Comparison of ENCODE assay signal across 9 mouse cellular contexts in genomic region chr10:127081996-127082620, GRCm38 (mm10). TPM values are rescaled to one million over a fixed set of nuclear protein-coding genes. Genes with fewer than 3 reads are reported as not detected.
DNase-seq lines count a peak whose midpoint lies in the region; ATAC-seq lines count a peak whose summit lies in the region.
"Had no signal": no experiment of that assay in that cellular context is flagged by ENCODE, and none has a peak within 500 bp of the region (broad histone marks: within the 10 kb centered on the region; RNA-seq: fewer than 3 reads in every experiment).

No protein-coding gene starts in this region.

- ATAC-seq in lung, embryonic 15.5 days (ENCODE audit: borderline replicate concordance, extremely low read depth, low FRiP score, low TSS enrichment): no peak
- ATAC-seq in liver, embryonic 15.5 days (ENCODE audit: insufficient read depth): no peak
- ATAC-seq: Patski had no signal

- H3K4me3 ChIP-seq in lung, embryonic 15.5 days: peak overlapping the region; percentile 28; the same call in 1 of the 2 replicates
- H3K4me3 ChIP-seq in liver, embryonic 15.5 days (replicated peaks): no peak overlapping the region

- intact Hi-C loops in gastrocnemius, postnatal 36 days (cut with DNase I): no loop called here

- peaks cover 88% of the 10 kb centered on the region for H3K27me3 ChIP-seq in lung, embryonic 15.5 days
- peaks cover 55% of the 10 kb centered on the region for H3K27me3 ChIP-seq in liver, embryonic 15.5 days

- peak overlapping the region; percentile 56 for H3K4me2 ChIP-seq in lung, embryonic 15.5 days
- H3K4me2 ChIP-seq in liver, embryonic 15.5 days: peak overlapping the region; percentile 52

- no peak for DNase-seq in lung, postnatal 36 days
- peak; percentile 49 for DNase-seq in forelimb bud, embryonic 11.5 days (ENCODE audit: low read depth, low spot score)
- DNase-seq in gastrocnemius, postnatal 36 days: no peak
- no peak for DNase-seq in yolk sac, embryonic 10.5 days (ENCODE audit: low spot score)
- DNase-seq in layer of hippocampus, adult 18-20 months (ENCODE audit: low spot score in 2 of 2): no peak
- no peak for DNase-seq in c-Kit-positive CD71-positive TER-119-positive erythroid progenitor cells, embryonic 14.5 days (ENCODE audit: low spot score)

- no peaks in the 10 kb centered on the region for H3K36me3 ChIP-seq in lung, embryonic 15.5 days
- no peaks in the 10 kb centered on the region; the same call in 1 of the 2 replicates for H3K36me3 ChIP-seq in liver, embryonic 15.5 days (replicated peaks)

- H3K9ac ChIP-seq in lung, embryonic 15.5 days: no peak overlapping the region
- H3K9ac ChIP-seq in liver, embryonic 15.5 days: no peak overlapping the region

- peaks cover 41% of the 10 kb centered on the region for H3K4me1 ChIP-seq in lung, embryonic 15.5 days
- peaks cover 57% of the 10 kb centered on the region for H3K4me1 ChIP-seq in liver, embryonic 15.5 days (replicated peaks)

- no peaks in the 10 kb centered on the region for H3K9me3 ChIP-seq in lung, embryonic 15.5 days
- H3K9me3 ChIP-seq in liver, embryonic 15.5 days (replicated peaks): no peaks in the 10 kb centered on the region

- H3K27ac ChIP-seq in lung, embryonic 15.5 days: no peak overlapping the region
- no peak overlapping the region for H3K27ac ChIP-seq in liver, embryonic 15.5 days (replicated peaks)

- 34% methylated on average over 8 of the region's 8 CpGs for WGBS in lung, embryonic 15.5 days
- 53% methylated on average over 8 of the region's 8 CpGs for WGBS in liver, embryonic 15.5 days (ENCODE audit: insufficient replicate concordance)

RNA-seq across cellular contexts. Expression of gene Agap2, which starts 7.0 kb away (rescaled TPM):
- polyA plus RNA-seq in lung, embryonic 15.5 days (2015; fragmentation: Nextera tagmentation; extraction: Ambion mirVana): 0.05 and 0.07 TPM in 2 replicates
- 0.35 and 0.67 TPM in 2 replicates for polyA plus RNA-seq in liver, embryonic 15.5 days (2015; fragmentation: Nextera tagmentation; extraction: Ambion mirVana)
- total RNA-seq in gastrocnemius, postnatal 36 days (2021): 1 to 10 TPM; 2.1 to 2.9 TPM
- 100 to 1,000 TPM; 807 to 841 TPM for total RNA-seq in layer of hippocampus, adult 18-20 months (2021)

RNA-seq across cellular contexts. Expression of gene Tspan31, which starts 12.0 kb away (rescaled TPM):
- polyA plus RNA-seq in lung, embryonic 15.5 days (2015; fragmentation: Nextera tagmentation; extraction: Ambion mirVana): 161 and 175 TPM in 2 replicates
- polyA plus RNA-seq in liver, embryonic 15.5 days (2015; fragmentation: Nextera tagmentation; extraction: Ambion mirVana): 77.4 and 84.3 TPM in 2 replicates
- 10 to 100 TPM; 22.1 to 25.0 TPM for total RNA-seq in gastrocnemius, postnatal 36 days (2021)
- total RNA-seq in layer of hippocampus, adult 18-20 months (2021): 10 to 100 TPM; 60.3 to 60.7 TPM

RNA-seq across cellular contexts. Expression of gene Cdk4, which starts 18.8 kb away (rescaled TPM):
- polyA plus RNA-seq in lung, embryonic 15.5 days (2015; fragmentation: Nextera tagmentation; extraction: Ambion mirVana): 1,786 and 1,890 TPM in 2 replicates
- 338 and 361 TPM in 2 replicates for polyA plus RNA-seq in liver, embryonic 15.5 days (2015; fragmentation: Nextera tagmentation; extraction: Ambion mirVana)
- 10 to 100 TPM; 29.7 to 38.9 TPM for total RNA-seq in gastrocnemius, postnatal 36 days (2021)
- 10 to 100 TPM; 83.9 to 91.1 TPM for total RNA-seq in layer of hippocampus, adult 18-20 months (2021)

RNA-seq across cellular contexts. Expression of gene March9, which starts 22.1 kb away (rescaled TPM):
- 0.61 and 0.86 TPM in 2 replicates for polyA plus RNA-seq in lung, embryonic 15.5 days (2015; fragmentation: Nextera tagmentation; extraction: Ambion mirVana)
- polyA plus RNA-seq in liver, embryonic 15.5 days (2015; fragmentation: Nextera tagmentation; extraction: Ambion mirVana): 0.03 TPM in 1 of 2 replicates, not detected in the other
- total RNA-seq in gastrocnemius, postnatal 36 days (2021): under 1 TPM; 0.64 to 0.66 TPM
- total RNA-seq in layer of hippocampus, adult 18-20 months (2021): 10 to 100 TPM; 20.5 to 21.9 TPM

RNA-seq across cellular contexts. Expression of gene Cyp27b1, which starts 34.1 kb away (rescaled TPM):
- polyA plus RNA-seq in lung, embryonic 15.5 days (2015; fragmentation: Nextera tagmentation; extraction: Ambion mirVana): 0.16 and 0.25 TPM in 2 replicates
- polyA plus RNA-seq in liver, embryonic 15.5 days (2015; fragmentation: Nextera tagmentation; extraction: Ambion mirVana): not detected in 2 replicates
- under 1 TPM; 0.10 to 0.15 TPM for total RNA-seq in gastrocnemius, postnatal 36 days (2021)
- 1 to 10 TPM in 1 of 2 experiments, under 1 TPM in 1; 0.91 to 1.2 TPM for total RNA-seq in layer of hippocampus, adult 18-20 months (2021)

Comparison
In these comparisons a context has a peak if more than half of its experiments do, and no peak if none do; other contexts are left out.
1. RNA of gene Agap2, which starts 7.0 kb away (total RNA-seq): 807 to 841 TPM in layer of hippocampus, adult 18-20 months; 2.1 to 2.9 TPM in gastrocnemius, postnatal 36 days; every median in the first group is over 100 times any median in the second.